Mouse (Mus musculus) ES-Bruce4 (cell line): ENCODE data around the gene Chrdl2.

Experiments
- CTCF ChIP-seq: IDR thresholded peaks from one replicate; pipeline ENCODE4 v1.8.1; 2011; ENCODE audit warnings: low read depth, low read length
- POLR2A ChIP-seq: IDR thresholded peaks from one replicate; pipeline ENCODE4 v1.8.1; 2011; ENCODE audit warnings: low read length; ENCODE audit not compliant: insufficient read depth

DNA sequence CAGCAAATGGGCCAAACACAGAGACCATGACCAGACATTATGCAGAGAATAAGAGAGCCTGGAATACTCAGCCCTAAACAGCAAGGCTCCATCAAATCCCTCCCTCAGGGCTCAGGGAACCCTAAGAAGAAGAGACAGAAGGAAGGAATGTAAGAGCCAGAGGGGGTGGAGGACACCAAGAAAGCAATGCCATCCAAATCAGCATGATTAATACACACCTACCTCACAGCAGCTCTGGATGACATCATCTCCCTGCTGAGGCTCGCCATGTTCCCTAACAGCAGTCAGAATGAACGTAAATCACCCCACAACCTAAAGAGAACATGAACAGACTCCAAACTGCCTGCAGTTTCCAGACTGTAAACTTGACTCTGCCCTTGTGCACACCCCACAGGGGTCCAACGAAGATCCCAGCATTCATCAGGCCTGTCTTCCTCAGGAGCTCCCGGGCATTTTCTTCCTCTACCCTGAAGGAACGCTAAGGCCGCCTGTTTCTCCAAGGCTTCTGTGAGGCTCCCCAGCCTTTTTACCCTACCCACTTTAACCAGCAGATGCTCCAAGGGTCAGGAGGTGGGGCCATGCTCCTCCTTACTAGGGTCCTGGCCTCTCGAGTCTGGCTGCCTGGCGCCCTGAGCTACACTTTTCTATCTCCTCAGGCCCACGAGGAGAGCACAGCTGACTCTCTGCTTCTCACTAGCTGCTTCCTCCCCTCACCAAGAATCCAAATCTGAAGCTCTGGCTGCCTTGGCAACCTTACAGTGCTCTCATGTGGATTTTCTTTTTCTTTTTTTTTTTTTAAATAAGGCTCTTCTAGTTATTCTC is 40.7 kb upstream of the Chrdl2 start:
- TF ChIP-seq CTCF = no peak
- TF ChIP-seq POLR2A = no peak
